Mouse (Mus musculus) liver, embryonic 14.5 days (tissue): ENCODE measurements at regions not wholly inside any gene's neighbourhood (a gene's known extent, or its start where the extent isn't known, plus 50 kb on each side); places are given as distances from the start of the nearest gene placed in this dataset.

Source experiments
- CTCF ChIP-seq: IDR thresholded peaks from 2 replicates; pipeline ENCODE4 v1.5.1; 2016; ENCODE audit warnings: antibody characterized with exemption, low read depth, control low read depth
- EP300 ChIP-seq: IDR thresholded peaks from 2 replicates; pipeline ENCODE4 v1.6.1; 2016; ENCODE audit warnings: antibody characterized with exemption, low read depth

GRCm38 (mm10) chr1:190623916-190624315 is 287.7 kb downstream of the Rps6kc1 start:
- TF ChIP-seq CTCF (no peak), EP300 (no peak)
